Mouse (Mus musculus) adrenal gland, adult 18-20 months (tissue): ENCODE data around the gene Gls2. TPM values are rescaled to one million over a fixed set of nuclear protein-coding genes. Genes with fewer than 3 reads are reported as not detected.

ENCODE experiments used
- DNase-seq, 2 experiments: peaks; one replicate each; pipeline ENCODE4 v3.0.0; 2021 to 2022; ENCODE audit warnings: low spot score in 2 of 2
- total RNA-seq, 2 experiments: library from RNA; stranded (reverse); gene quantifications; 1 replicate in 1 of 2; 2 replicates in 1 of 2; pipeline ENCODE4 v1.2.3; 2021

Gene Gls2
- total RNA-seq, 2 experiments from 2014 or later, result 2.9 TPM

- no peak for DNase-seq
Observed at GRCm38 (mm10) chr10:128231146-128231545, 36.9 kb downstream of the Gls2 start.

- peak; percentile 91 to 92 for DNase-seq
Observed at GRCm38 (mm10) chr10:128231697-128232419, 37.6 kb downstream of the Gls2 start, which contains the start of gene Timeless. Timeless (plus strand) TSS chr10:128232065.

GRCm38 (mm10) chr10:128232420-128232985 is 38.2 kb downstream of the Gls2 start:
- DNase-seq, result peak in 1 of 2 experiments; percentile 33

- DNase-seq, result no peak
Observed at GRCm38 (mm10) chr10:128236321-128236720, 42.1 kb downstream of the Gls2 start.

- DNase-seq, result no peak
Observed at GRCm38 (mm10) chr10:128237807-128238480, 43.7 kb downstream of the Gls2 start.

GRCm38 (mm10) chr10:128239140-128239539 is 44.9 kb downstream of the Gls2 start:
- no peak for DNase-seq

- no peak for DNase-seq
Observed at GRCm38 (mm10) chr10:128240131-128240530, 45.9 kb downstream of the Gls2 start.

- DNase-seq, result no peak
Observed at GRCm38 (mm10) chr10:128243252-128243651, 49.0 kb downstream of the Gls2 start.

GRCm38 (mm10) chr10:128244121-128244520 is 49.9 kb downstream of the Gls2 start:
- DNase-seq, result no peak

GRCm38 (mm10) chr10:128247020-128247732 is 52.9 kb downstream of the Gls2 start:
- no peak for DNase-seq

- no peak for DNase-seq
Observed at GRCm38 (mm10) chr10:128250565-128250964, 56.3 kb downstream of the Gls2 start.

- no peak for DNase-seq
Observed at GRCm38 (mm10) chr10:128253677-128254255, 59.5 kb downstream of the Gls2 start, which contains the start of gene Apon. Apon (plus strand) TSS chr10:128254096.

GRCm38 (mm10) chr10:128255925-128256324 is 61.7 kb downstream of the Gls2 start:
- DNase-seq, result no peak

- DNase-seq, result no peak
Observed at GRCm38 (mm10) chr10:128256328-128256727, 62.1 kb downstream of the Gls2 start.

- DNase-seq, result no peak
Observed at GRCm38 (mm10) chr10:128258953-128259352, 64.7 kb downstream of the Gls2 start.

Other genes with a start within 250 kb of the Gls2 start
- gene Hsd17b6, start 186.8 kb upstream of the Gls2 start, total RNA-seq, result not detected
- gene Prim1, start 179.3 kb upstream of the Gls2 start, total RNA-seq, result 1 to 10 TPM; 2.8 to 3.5 TPM
- gene Naca, start 158.9 kb upstream of the Gls2 start, total RNA-seq, result 100 to 1,000 TPM; 612 to 654 TPM
- 100 to 1,000 TPM; 228 to 248 TPM for gene Ptges3, start 135.5 kb upstream of the Gls2 start, total RNA-seq
- gene Atp5b, start 111.2 kb upstream of the Gls2 start, total RNA-seq, result 1,000 to 10,000 TPM; 2,783 to 4,328 TPM
- gene Baz2a, start 102.9 kb upstream of the Gls2 start, total RNA-seq, result 10 to 100 TPM; 35.6 to 45.3 TPM
- 100 to 1,000 TPM in 1 of 2 experiments, 10 to 100 TPM in 1; 90.1 to 106 TPM for gene Rbms2, start 14.2 kb upstream of the Gls2 start, total RNA-seq
- gene Spryd4, start 17.4 kb downstream of the Gls2 start, total RNA-seq, result 10 to 100 TPM; 15.4 to 17.7 TPM
- gene Mip, start 31.4 kb downstream of the Gls2 start, total RNA-seq, result not detected
- gene Timeless, start 37.6 kb downstream of the Gls2 start, total RNA-seq, result 1 to 10 TPM; 3.9 to 5.4 TPM
- gene Apon, start 59.6 kb downstream of the Gls2 start, total RNA-seq, result not detected
- gene Apof, start 74.2 kb downstream of the Gls2 start, total RNA-seq, result 10 to 100 TPM in 1 of 2 experiments, under 1 TPM in 1; 0.64 to 10.7 TPM
- gene Stat2, start 76.1 kb downstream of the Gls2 start, total RNA-seq, result 10 to 100 TPM; 25.8 to 33.0 TPM
- gene Il23a, start 104.3 kb downstream of the Gls2 start, total RNA-seq, result not detected
- gene Pan2, start 108.9 kb downstream of the Gls2 start, total RNA-seq, result 10 to 100 TPM; 14.5 to 19.1 TPM
- gene Cnpy2, start 128.0 kb downstream of the Gls2 start, total RNA-seq, result 100 to 1,000 TPM; 147 to 165 TPM
- 100 to 1,000 TPM; 349 to 654 TPM for gene Cs, start 143.3 kb downstream of the Gls2 start, total RNA-seq
- 10 to 100 TPM; 79.8 to 90.2 TPM for gene Coq10a, start 174.5 kb downstream of the Gls2 start, total RNA-seq
- gene Ankrd52, start 182.7 kb downstream of the Gls2 start, total RNA-seq, result 10 to 100 TPM; 61.7 to 61.8 TPM
- gene Slc39a5, start 206.8 kb downstream of the Gls2 start, total RNA-seq, result under 1 TPM in 1 of 2 experiments, not detected in 1; 0.16 TPM
- gene Nabp2, start 217.0 kb downstream of the Gls2 start, total RNA-seq, result 10 to 100 TPM; 74.3 to 75.2 TPM
- 10 to 100 TPM; 40.0 to 42.2 TPM for gene Rnf41, start 217.2 kb downstream of the Gls2 start, total RNA-seq